In the genomic region with DNA sequence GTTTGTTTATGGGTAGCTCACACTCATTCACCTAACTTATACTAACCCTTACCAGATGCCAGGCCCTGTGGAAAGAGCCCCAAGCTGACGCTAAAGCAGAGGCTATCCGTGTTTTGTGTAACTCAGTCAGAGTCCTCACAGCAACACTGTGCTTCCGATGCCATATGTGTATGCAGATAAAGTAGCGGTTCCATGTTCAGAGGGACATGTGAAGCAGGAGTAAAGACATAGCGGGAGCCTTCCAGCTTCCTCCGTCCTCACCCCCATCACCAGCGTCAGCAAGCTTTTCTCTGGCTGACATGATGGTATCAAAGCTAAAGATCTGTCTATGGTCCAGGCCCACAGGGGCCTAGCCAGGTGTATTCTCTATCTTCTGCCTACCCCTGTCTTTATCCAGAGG, we compare ENCODE assay signal across 12 mouse cellular contexts. TPM values are rescaled to one million over a fixed set of nuclear protein-coding genes. Genes with fewer than 3 reads are reported as not detected.
DNase-seq lines count a peak whose midpoint lies in the region; ATAC-seq and TF ChIP-seq lines count a peak whose summit lies in the region.
"Had no signal": no experiment of that assay in that cellular context is flagged by ENCODE, and none has a peak within 500 bp of the region (broad histone marks: within the 10 kb centered on the region; RNA-seq: fewer than 3 reads in every experiment).

No protein-coding gene starts in this region.

- ATAC-seq in heart, embryonic 15.5 days (replicated peaks; ENCODE audit: insufficient number of reproducible peaks, insufficient read depth, low FRiP score, low read depth) = no peak
- ATAC-seq in hindbrain, embryonic 13.5 days (ENCODE audit: low FRiP score) = no peak
- no peak for ATAC-seq in midbrain, embryonic 12.5 days (ENCODE audit: low FRiP score, low read depth)
- no peak for ATAC-seq in granulocyte monocyte progenitor cell, adult 5-6 weeks (replicated peaks; ENCODE audit: poor library complexity, severe bottlenecking)
- ATAC-seq: CD4-positive, CD25-positive, alpha-beta regulatory T cell, adult 4 months had no signal

- WGBS in heart, embryonic 15.5 days = 82% methylated on average over 7 of the region's 7 CpGs
- WGBS in hindbrain, embryonic 13.5 days = 71% methylated on average over 7 of the region's 7 CpGs
- 69% methylated on average over 7 of the region's 7 CpGs for WGBS in midbrain, embryonic 12.5 days

- intact Hi-C loops in heart, postnatal 25 days (cut with DNase I) = no loop called here

- H3K4me3 ChIP-seq in heart, embryonic 15.5 days = no peak overlapping the region
- peak overlapping the region; percentile 24 for H3K4me3 ChIP-seq in bone marrow macrophage, adult 2 months (ENCODE audit: insufficient read depth, low read length)
- H3K4me3 ChIP-seq in hindbrain, embryonic 13.5 days = peak overlapping the region; percentile 81; the same call in 1 of the 2 replicates
- no peak overlapping the region for H3K4me3 ChIP-seq in midbrain, embryonic 12.5 days

- H3K27me3 ChIP-seq in heart, embryonic 15.5 days = no peaks in the 10 kb centered on the region
- H3K27me3 ChIP-seq in hindbrain, embryonic 13.5 days = no peaks in the 10 kb centered on the region
- H3K27me3 ChIP-seq in midbrain, embryonic 12.5 days = peaks cover 16% of the 10 kb centered on the region

- no peak for TF ChIP-seq POLR2A in bone marrow macrophage, adult 2 months (IDR thresholded peaks at IDR 0.05; ENCODE audit: borderline replicate concordance, low read depth, low read length)

- H3K4me2 ChIP-seq in heart, embryonic 15.5 days = 0 out of 2 replicates have a peak overlapping the region, but pooled peaks have one; percentile 97
- H3K4me2 ChIP-seq in hindbrain, embryonic 13.5 days = peak overlapping the region; percentile 93
- peak overlapping the region; percentile 82 for H3K4me2 ChIP-seq in midbrain, embryonic 12.5 days (replicated peaks)

- H3K4me1 ChIP-seq in heart, embryonic 15.5 days (replicated peaks) = peaks cover 86% of the 10 kb centered on the region
- peaks cover 61% of the 10 kb centered on the region for H3K4me1 ChIP-seq in bone marrow macrophage, adult 2 months (ENCODE audit: control insufficient read depth, insufficient read depth, low read length)
- peaks cover 82% of the 10 kb centered on the region for H3K4me1 ChIP-seq in hindbrain, embryonic 13.5 days (replicated peaks)
- H3K4me1 ChIP-seq in midbrain, embryonic 12.5 days = peaks cover 78% of the 10 kb centered on the region

- no peaks in the 10 kb centered on the region for H3K9me3 ChIP-seq in heart, embryonic 15.5 days (replicated peaks)
- H3K9me3 ChIP-seq in hindbrain, embryonic 13.5 days = no peaks in the 10 kb centered on the region
- H3K9me3 ChIP-seq in midbrain, embryonic 12.5 days = no peaks in the 10 kb centered on the region

- H3K9ac ChIP-seq in heart, embryonic 15.5 days = no peak overlapping the region
- peak overlapping the region; percentile 59 for H3K9ac ChIP-seq in hindbrain, embryonic 13.5 days
- H3K9ac ChIP-seq in midbrain, embryonic 12.5 days (replicated peaks) = peak overlapping the region; percentile 20

- DNase-seq in heart, postnatal 25 days (ENCODE audit: low spot score) = no peak
- DNase-seq in left cerebral cortex, adult 11 months (ENCODE audit: low spot score) = no peak
- no peak for DNase-seq in spleen, postnatal 36 days (ENCODE audit: low spot score in 2 of 2)
- DNase-seq: adrenal gland, postnatal 36 days; gastrocnemius, postnatal 36 days; thymus, adult 2 months had no signal

- no peaks in the 10 kb centered on the region for H3K36me3 ChIP-seq in heart, embryonic 15.5 days
- H3K36me3 ChIP-seq in hindbrain, embryonic 13.5 days = no peaks in the 10 kb centered on the region
- H3K36me3 ChIP-seq in midbrain, embryonic 12.5 days = 0 out of 2 replicates have a peak, but pooled peaks cover 5% of the 10 kb centered on the region

- no peak for TF ChIP-seq CTCF in bone marrow macrophage, adult 2 months (IDR thresholded peaks at IDR 0.05; ENCODE audit: low read depth, low read length)

- no peak overlapping the region for H3K27ac ChIP-seq in heart, embryonic 15.5 days
- no peak overlapping the region for H3K27ac ChIP-seq in bone marrow macrophage, adult 2 months (ENCODE audit: insufficient read depth, low read depth, low read length)
- H3K27ac ChIP-seq in hindbrain, embryonic 13.5 days = no peak overlapping the region
- H3K27ac ChIP-seq in midbrain, embryonic 12.5 days (replicated peaks) = 0 out of 2 replicates have a peak overlapping the region, but pooled peaks have one; percentile 7

RNA-seq across cellular contexts. Expression of a gene that starts 27.5 kb away (rescaled TPM):
- polyA plus RNA-seq in heart, embryonic 15.5 days (2015; fragmentation: Nextera tagmentation; extraction: Ambion mirVana) = 6.0 and 10.0 TPM in 2 replicates
- total RNA-seq in heart, postnatal 25 days (2021) = 10 to 100 TPM; 13.8 to 17.7 TPM
- polyA plus RNA-seq in bone marrow macrophage, adult 2 months (2012; ENCODE audit: insufficient read depth, insufficient read length, missing spikeins) = 26.6 and 33.7 TPM in 2 replicates
- polyA plus RNA-seq in hindbrain, embryonic 13.5 days (2015; fragmentation: Nextera tagmentation; extraction: Ambion mirVana) = 4.5 and 5.1 TPM in 2 replicates
- 6.5 and 6.6 TPM in 2 replicates for polyA plus RNA-seq in midbrain, embryonic 12.5 days (2016; fragmentation: Nextera tagmentation; extraction: Ambion mirVana)
- total RNA-seq in granulocyte monocyte progenitor cell, adult 5-6 weeks (2014; fragmentation: Nextera tagmentation) = 12.7 and 15.1 TPM in 2 replicates
- total RNA-seq in granulocyte monocyte progenitor cell, adult 5-6 weeks (2017) = 7.8 and 10.1 TPM in 2 replicates

RNA-seq across cellular contexts. Expression of a gene that starts 42.9 kb away (rescaled TPM):
- polyA plus RNA-seq in heart, embryonic 15.5 days (2015; fragmentation: Nextera tagmentation; extraction: Ambion mirVana) = 0.42 and 0.55 TPM in 2 replicates
- total RNA-seq in heart, postnatal 25 days (2021) = under 1 TPM; 0.14 to 0.18 TPM
- polyA plus RNA-seq in bone marrow macrophage, adult 2 months (2012; ENCODE audit: insufficient read depth, insufficient read length, missing spikeins) = 0.23 TPM in 1 of 2 replicates, not detected in the other
- polyA plus RNA-seq in hindbrain, embryonic 13.5 days (2015; fragmentation: Nextera tagmentation; extraction: Ambion mirVana) = 3.5 and 3.8 TPM in 2 replicates
- 3.6 and 3.7 TPM in 2 replicates for polyA plus RNA-seq in midbrain, embryonic 12.5 days (2016; fragmentation: Nextera tagmentation; extraction: Ambion mirVana)
- total RNA-seq in granulocyte monocyte progenitor cell, adult 5-6 weeks (2014; fragmentation: Nextera tagmentation) = 0.26 and 0.47 TPM in 2 replicates
- total RNA-seq in granulocyte monocyte progenitor cell, adult 5-6 weeks (2017) = 0.17 TPM in 1 of 2 replicates, not detected in the other
- polyA plus RNA-seq: CD4-positive, CD25-positive, alpha-beta regulatory T cell, adult 4 months had no signal

Comparison
In these comparisons a context has a peak if more than half of its experiments do, and no peak if none do; other contexts are left out.
1. H3K4me3 ChIP-seq: peak in bone marrow macrophage, adult 2 months (single experiment) and hindbrain, embryonic 13.5 days (single experiment); none in heart, embryonic 15.5 days (single experiment) and midbrain, embryonic 12.5 days (single experiment).
2. Peak in every context shown above with its lines, with median percentiles within 50 percentile points of each other: H3K4me2 ChIP-seq.